Mouse (Mus musculus): Measurements from ENCODE around the gene Fam193a.

Fam193a gene

GRCm38 (mm10) chr5:34381700-34382099 lies 12.0 kb downstream of the Fam193a start:
- DNase-seq (ENCODE audit: low spot score), result no peak

DNA sequence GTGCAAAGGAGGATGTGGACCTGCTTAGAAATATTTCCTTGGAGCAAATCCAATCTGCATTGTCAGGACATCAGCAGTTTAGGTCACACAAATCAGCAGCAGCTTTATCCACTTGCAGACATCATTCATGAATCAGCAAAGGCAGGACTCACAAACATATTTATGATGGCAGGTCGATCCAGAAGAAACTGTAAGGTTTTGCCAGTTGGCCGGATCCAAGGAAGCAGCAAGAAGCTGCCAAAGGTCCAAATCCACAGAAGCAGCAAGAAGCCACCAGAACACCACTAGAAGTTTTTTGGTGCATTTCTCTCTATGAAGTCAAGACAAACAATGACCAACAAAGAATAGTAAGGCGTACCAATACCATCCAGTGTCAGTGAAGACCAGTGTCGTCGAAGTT lies 15.9 kb downstream of the Fam193a start:
- DNase-seq (ENCODE audit: low spot score), result no peak

GRCm38 (mm10) chr5:34386744-34387143 lies 17.0 kb downstream of the Fam193a start:
- no peak for DNase-seq (ENCODE audit: low spot score)

DNA sequence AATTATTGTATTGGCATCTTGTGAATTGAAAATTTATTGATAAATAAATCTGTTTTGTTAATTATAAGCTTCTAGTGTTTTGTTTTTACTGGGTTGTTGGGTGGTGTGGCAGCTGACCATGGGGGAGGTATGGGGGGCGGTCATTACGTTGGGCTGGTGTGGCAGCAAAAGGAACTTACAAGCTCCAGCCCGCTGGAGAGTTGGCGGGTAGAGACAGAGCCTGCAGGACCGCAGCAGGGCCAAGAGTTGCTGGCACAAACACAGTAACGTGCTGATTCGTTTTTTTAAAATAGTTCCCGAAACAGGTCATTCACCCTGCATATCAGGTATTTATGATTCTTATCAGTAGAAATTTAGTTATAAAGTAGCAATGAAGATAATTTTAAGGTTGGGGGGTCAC lies 23.5 kb downstream of the Fam193a start:
- no peak for DNase-seq (ENCODE audit: low spot score)

DNA sequence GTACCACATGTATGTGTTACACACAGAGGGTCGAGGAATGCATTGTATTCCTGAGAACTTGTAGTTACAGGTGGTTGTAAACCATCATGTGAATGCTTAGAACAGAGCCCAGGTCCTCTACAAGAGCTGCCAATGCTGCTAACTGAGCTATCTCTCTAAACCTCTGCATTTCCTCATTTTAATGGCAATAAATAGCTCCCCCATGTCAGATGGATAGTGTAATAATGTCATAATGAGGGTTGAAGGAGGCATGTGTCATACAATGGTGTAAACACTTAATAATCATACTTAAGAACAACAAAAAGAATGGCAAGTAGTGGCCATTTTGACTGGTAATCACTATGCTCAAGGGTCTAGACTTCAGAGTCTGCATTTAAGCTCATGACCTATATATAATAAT lies 25.6 kb downstream of the Fam193a start:
- no peak for DNase-seq (ENCODE audit: low spot score)

DNA sequence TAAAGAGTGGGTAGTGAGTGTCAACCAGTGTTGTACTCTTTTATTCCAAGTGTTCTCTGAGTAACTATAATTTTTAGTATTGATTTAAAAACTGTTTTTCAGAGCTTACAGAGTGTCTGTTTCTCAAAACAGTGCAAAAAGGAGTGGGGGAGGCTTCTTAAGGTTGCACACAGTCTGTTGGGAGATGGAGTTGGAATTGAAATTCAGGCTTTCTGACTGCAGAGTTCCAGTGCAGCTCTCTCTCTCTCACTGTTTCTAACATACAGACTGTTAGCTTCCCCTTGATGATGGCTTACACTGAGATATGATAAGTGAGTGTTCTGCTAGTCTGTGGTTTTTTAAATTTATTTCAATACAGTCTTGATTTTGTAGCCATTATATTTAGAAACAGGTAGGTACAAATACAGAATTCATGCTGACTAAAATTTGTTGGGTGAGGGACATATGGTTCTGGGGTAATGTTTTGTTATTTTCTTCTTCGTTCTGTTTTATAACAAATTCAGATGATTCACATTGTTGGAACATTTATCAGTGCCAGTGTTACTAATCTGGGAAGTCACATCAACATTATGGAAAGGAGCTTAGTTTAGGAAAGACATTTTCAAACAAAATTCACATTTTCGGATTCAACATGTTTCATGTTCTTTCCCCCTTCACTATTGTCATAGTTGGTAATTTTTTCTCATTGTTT lies 26.3 kb downstream of the Fam193a start:
- no peak for DNase-seq (ENCODE audit: low spot score)

DNA sequence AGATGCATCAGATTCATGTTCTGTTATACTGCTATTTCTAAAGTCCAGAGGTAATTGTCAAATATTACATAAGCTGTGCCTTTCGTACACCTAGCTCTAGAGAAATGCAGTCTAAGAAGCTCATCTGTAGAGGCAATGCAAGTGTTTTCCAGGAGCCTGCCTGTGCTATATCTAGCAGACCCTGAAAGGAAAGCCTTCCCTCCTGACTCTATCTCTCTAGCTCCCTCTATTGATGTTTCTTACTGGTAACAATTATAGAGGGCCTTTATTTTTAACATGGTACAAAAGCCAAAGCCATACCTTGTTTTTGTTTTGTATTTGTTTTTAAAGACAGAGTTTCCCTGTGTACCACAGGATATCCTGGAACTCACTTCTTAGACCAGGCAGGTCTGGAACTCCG lies 28.1 kb downstream of the Fam193a start:
- DNase-seq (ENCODE audit: low spot score), result no peak

- no peak for DNase-seq (ENCODE audit: low spot score)
These were observed 28.6 kb downstream of the Fam193a start for GRCm38 (mm10) chr5:34398326-34398725.

DNA sequence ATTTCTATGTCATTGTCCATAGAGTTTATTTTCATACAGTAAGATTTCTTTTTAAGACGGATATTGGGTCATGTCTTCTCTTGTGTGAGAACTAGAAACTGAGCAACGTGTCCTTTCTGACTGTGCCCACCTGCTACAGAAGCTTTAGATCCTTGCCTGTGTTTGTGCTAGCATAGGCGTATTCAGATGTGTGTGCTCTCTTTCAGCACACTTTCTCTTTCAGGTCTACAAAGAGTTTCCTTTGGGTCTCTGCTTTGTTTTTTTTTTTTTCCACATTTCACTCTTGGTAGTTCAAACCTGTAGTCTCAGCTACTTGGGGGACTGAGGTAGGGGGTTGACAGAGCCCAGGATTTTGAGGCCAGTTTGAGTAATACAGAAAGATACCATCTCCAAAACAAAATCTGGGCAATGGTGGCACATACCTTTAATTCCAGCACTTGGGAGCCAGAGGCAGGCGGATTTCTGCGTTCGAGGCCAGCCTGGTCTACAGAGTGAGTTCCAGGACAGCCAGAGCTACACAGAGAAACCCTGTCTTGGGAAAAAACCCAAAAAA lies 37.7 kb downstream of the Fam193a start:
- no peak for DNase-seq (ENCODE audit: low spot score)

DNA sequence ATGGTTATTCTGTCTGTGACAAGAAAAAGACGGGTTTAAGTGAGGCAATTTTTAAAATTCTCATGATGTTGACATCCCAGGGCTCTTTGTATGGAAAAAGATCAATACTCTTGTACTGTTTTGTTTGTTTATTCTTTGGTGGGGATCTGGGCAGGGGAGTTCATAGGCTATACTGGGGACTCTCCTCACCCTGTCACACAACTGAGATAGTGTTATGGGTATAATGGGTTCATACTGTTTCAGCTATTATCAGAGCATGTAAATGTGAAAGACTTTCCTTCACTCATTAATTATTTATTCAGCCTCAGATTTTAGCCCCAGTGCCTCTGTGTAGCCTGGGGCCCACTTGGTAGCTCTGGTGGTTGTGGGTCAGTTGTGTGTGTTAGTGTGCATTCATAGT lies 39.3 kb downstream of the Fam193a start:
- DNase-seq (ENCODE audit: low spot score), result no peak

DNA sequence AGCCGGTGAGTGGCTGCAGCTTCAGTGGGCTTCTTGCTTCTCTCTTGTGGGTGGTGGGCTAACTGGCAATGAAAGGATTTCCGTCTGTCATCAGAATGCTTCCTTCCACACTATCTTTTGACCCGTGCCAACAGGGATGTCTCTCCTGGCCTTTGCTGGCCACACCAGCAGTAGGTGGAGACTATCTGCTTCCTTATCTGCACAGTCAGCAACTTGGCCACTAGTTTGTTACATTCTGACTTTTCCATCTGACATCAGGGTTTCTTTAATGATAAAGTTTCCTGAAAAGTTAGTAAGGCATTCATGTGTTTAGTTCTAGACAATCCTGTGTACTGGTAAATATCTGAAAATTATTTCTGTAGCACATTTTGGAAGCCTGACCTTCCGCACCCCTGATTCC lies 41.1 kb downstream of the Fam193a start:
- no peak for DNase-seq (ENCODE audit: low spot score)

DNA sequence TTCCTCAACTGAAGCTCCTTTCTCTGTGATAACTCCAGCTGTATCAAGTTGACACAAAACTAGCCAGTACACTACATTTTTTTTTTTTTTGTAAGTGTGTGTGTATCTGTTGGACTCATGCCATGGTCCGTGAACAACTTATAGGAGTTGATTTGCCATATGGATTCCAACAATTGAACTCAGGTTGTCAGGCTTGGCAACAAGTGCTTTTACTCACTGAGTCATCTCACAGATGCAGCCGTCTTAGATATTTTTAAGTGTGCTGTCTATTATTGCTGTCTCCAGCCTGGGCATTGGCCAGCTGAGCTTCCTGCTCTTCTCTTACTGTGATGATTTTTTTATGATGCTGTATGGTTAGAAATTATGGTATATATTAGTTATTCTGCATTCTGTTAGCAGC lies 44.2 kb downstream of the Fam193a start:
- DNase-seq (ENCODE audit: low spot score), result no peak

GRCm38 (mm10) chr5:34417251-34418008 lies 47.7 kb downstream of the Fam193a start:
- no peak for DNase-seq (ENCODE audit: low spot score)

- no peak for DNase-seq (ENCODE audit: low spot score)
These were observed 49.5 kb downstream of the Fam193a start for GRCm38 (mm10) chr5:34419188-34419587.

- DNase-seq (ENCODE audit: low spot score), result no peak
These were observed 61.0 kb downstream of the Fam193a start for GRCm38 (mm10) chr5:34430776-34431175.

GRCm38 (mm10) chr5:34433786-34434185 lies 64.1 kb downstream of the Fam193a start:
- no peak for DNase-seq (ENCODE audit: low spot score)

DNA sequence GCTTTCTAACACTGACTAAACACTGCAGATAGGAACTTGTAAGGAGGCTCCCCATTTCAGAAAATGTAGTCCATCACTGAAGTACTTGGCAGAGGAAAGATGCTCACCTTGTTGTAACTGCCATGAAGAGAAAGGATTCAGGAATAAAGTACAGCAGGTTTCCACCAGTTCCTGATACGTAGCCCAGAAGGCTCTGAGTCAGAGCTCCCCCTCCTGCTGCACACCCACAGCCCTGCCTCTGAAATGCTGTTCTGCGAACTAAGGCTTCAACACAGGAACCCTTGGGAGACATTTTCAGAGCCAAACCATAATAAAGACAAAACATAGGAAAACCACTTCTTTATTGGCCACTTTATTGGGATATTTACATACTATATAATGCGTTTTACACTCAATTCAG lies 64.5 kb downstream of the Fam193a start:
- DNase-seq (ENCODE audit: low spot score), result no peak

- no peak for DNase-seq (ENCODE audit: low spot score)
These were observed 68.3 kb downstream of the Fam193a start for GRCm38 (mm10) chr5:34438052-34438451.

- no peak for DNase-seq (ENCODE audit: low spot score)
These were observed 68.9 kb downstream of the Fam193a start for GRCm38 (mm10) chr5:34438659-34439058.

GRCm38 (mm10) chr5:34439768-34440167 lies 70.0 kb downstream of the Fam193a start:
- DNase-seq (ENCODE audit: low spot score), result no peak

GRCm38 (mm10) chr5:34441797-34442196 lies 72.1 kb downstream of the Fam193a start:
- DNase-seq (ENCODE audit: low spot score), result no peak

DNA sequence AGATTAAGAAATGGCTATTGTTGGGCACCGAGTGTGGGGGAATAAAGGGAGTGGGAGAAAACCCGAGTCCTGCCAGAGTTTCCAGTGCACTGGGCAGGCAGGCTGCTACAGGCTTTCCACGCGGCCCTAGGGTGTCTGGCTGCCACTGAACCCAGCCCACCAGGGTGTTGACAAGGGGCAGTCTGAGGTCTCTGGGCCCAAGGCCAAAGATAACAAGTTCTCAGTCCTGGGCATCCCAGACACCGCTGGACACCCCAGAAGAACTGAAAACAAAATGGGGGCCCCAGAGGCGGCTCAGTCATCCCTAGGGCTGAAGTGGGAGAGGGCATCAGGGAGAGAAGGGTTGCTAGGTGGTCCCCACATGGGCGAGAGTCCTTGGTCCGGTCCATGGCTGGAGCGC lies 76.5 kb downstream of the Fam193a start:
- no peak for DNase-seq (ENCODE audit: low spot score)

DNA sequence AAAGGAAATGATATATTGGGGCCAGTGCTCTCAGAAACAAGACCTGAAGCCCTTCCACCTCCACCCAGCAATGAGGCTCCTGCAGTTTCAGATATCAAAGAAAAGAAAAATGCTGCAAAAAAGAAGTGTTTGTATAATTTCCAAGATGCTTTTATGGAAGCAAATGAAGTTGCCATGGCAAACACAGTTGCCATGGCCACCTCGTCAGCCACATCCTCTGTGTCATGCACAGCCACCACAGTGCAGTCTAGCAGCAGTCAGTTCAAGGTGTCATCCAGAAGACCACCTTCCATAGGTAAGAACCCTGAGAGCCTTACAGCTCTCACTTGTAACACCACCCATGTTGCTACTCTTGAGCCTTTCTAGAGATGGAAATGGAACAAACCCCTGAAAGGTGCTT lies 89.3 kb downstream of the Fam193a start:
- DNase-seq (ENCODE audit: low spot score), result no peak

- DNase-seq (ENCODE audit: low spot score), result no peak
These were observed 91.6 kb downstream of the Fam193a start for GRCm38 (mm10) chr5:34461294-34461693.
